Mouse (Mus musculus) cerebellum, postnatal 25 days (tissue): ENCODE data around the gene Dgcr8.

ENCODE experiments used
- DNase-seq, 2 experiments: peaks; one replicate each; pipeline ENCODE4 v3.0.0; 2021; ENCODE audit warnings: mixed read lengths in 2 of 2

Gene Dgcr8

DNA sequence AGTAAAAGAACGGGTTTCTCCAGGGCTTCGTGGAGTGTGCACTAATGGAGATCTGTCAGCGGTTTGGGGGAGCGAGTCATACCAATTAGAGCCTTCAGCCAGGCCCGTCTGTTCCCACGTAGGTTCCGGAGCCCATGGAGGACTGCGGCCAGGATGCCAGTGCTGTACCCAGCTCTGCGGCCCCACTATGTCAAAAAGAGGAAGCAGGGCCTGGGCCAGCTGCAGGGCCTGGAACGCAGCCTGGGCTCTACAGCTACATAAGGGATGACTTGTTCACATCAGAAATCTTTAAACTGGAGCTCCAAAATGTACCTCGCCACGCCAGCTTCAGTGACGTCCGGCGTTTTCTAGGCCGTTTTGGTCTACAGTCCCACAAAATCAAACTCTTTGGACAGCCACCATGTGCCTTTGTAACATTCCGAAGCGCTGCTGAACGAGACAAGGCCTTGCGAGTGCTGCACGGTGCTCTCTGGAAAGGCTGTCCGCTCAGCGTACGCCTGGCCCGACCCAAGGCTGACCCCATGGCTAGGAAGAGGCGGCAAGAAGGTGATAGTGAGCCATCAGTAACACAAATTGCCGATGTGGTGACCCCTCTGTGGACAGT, 39.6 kb downstream of the Dgcr8 start:
- DNase-seq, result peak; percentile 64 to 66

- peak; percentile 98 to 99 for DNase-seq
These were observed 40.3 kb downstream of the Dgcr8 start, which contains the start of the genes Trmt2a and Ranbp1 for GRCm38 (mm10) chr16:18248433-18249363. Gene Trmt2a, plus strand, starts transcription at chr16:18248679. Gene Ranbp1, minus strand, starts transcription at chr16:18248732.

- no peak for DNase-seq
These were observed 41.3 kb downstream of the Dgcr8 start for GRCm38 (mm10) chr16:18247521-18248399.

DNA sequence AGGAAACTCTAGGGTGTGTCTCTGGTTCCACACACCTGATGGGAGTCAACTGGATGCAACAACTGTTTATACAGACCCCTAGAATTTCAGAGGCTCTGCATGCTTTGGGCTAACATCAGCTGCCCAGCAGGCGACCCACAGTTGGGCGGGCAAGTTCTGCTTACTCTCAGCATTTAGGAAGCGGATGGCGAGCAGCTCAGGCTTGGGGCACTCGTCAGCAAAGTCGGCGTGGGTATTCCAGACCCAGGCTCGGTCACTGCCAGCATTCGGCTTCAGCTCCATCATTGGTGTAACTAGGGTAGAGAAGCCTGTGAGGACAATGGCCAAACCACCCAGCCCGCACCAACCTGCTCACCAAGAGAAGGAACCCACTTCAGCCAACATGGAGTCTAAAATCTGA, 47.5 kb downstream of the Dgcr8 start:
- DNase-seq, result no peak

DNA sequence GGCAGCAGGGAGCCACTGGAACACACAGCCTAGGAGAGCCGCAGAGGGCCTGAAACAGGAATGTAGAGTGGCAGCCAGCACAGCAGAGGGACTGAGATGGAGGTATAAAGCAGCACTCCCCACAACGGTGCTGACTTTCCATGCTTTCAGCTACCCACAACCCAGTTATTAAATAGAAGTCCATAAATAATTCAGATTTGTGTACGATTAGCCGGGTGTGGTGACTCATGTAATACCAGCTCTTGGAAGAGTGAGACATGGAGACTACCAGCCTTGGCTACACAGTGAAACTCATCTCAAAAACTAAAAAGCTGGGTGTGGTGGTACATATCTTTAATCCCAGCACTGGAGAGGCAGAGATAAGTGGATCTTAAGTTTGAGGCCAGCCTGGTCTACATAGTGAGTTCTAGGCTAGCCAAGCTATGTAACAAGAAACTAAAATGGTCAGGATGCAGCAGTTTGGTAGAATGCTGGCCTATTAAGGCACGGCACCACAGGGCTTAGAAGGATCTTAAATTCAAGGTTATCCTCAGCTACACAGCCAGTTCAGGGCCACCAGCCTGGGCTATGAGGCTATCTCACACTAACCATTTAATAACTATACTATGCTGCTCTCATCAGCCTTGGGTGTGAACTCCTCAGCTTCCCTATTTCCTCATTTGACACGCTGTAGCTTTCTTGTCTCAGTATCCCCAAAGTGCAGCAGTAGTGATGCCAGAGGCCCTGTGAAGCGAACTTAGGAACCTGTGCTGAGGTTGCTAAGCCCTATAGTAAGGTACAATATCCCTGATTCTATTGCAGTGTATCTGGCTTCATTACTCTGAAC, 52.2 kb downstream of the Dgcr8 start:
- DNase-seq, result no peak

GRCm38 (mm10) chr16:18235389-18236065, 53.5 kb downstream of the Dgcr8 start:
- peak; percentile 82 to 83 for DNase-seq

DNA sequence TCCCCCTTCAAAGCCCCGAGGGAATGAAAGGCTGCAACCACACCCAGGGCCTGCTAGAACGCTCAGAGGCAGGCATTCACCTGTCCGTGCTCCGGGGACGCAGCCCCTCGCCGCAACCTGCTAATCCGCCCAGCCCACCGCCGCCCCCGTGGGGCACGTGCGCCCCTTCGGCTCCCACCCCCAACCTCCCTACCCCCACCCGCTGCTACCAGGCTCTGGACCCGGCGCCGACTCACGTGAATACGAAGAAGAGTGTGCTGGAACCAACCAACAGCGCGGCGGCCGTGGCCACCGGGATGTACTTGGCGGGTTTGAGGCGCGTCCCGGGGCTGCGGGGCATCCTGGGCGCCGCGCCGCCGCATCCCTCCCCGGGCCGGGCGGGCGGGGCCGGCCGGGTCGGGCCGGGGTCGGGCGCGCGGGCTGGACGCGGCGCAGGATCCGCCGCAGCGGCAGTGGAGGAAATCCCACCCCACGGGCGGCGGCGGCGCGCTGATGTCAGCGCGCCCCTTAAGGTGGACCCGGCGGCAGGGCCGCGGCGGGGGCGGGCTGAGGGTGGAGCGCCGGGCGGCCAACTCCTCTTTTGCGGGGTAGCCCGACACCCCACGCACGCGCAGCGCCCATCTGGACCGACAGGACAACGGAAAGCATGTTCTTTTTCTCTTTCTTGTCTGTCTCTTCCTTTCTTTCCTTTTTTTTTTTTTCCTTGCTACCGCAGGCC, 54.2 kb downstream of the Dgcr8 start, which contains the start of gene Zdhhc8:
Zdhhc8 (minus strand) TSS at position 466 of the 718 bp plus-strand sequence.
- DNase-seq, result peak in 1 of 2 experiments; percentile 91

GRCm38 (mm10) chr16:18233919-18234670, 55.0 kb downstream of the Dgcr8 start:
- DNase-seq, result no peak

DNA sequence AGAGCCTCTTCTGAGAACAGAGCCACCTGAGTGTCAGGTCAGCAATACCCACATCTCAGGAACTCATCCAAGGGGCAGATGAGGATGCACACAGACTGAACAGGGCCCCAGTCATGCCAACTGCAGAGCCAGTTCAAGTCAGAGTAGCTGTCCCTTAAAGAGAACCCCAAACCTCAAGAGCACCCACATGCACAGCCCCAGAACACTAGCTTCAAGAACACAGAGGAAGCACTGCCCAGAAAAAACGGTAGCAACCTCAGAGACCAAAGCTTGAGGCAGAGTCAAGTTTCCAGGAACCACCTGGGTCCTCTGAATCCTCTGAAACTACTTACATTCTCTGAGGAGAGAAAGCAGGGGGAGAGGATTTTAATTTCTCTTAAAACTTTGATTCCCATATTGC, 55.6 kb downstream of the Dgcr8 start:
- DNase-seq, result no peak

GRCm38 (mm10) chr16:18231451-18231850, 57.6 kb downstream of the Dgcr8 start:
- DNase-seq, result peak; percentile 11 to 18

- DNase-seq, result peak in 1 of 2 experiments; percentile 6
These were observed 58.0 kb downstream of the Dgcr8 start for GRCm38 (mm10) chr16:18231047-18231446.

DNA sequence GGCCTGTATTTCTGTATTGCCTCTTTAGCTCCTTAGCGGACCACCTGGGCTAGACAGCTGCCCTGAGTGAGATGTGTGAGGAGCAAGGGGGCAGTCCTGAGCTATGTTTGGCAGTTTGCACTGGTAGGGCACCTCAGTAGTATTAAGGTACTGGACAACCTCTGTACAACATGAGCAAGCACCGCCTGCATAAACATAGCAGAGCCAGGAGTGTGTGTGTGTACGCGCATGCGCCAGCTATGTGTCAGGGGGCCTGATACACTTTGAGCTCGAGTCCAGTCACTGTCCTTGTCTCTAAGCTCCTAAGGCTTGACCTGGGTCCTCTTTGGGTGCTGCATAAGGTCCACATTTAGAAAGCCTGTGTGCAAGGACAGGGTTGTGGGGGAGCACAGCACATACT, 58.4 kb downstream of the Dgcr8 start:
- DNase-seq, result peak; percentile 25 to 36

GRCm38 (mm10) chr16:18229622-18230021, 59.4 kb downstream of the Dgcr8 start:
- peak; percentile 85 to 89 for DNase-seq

DNA sequence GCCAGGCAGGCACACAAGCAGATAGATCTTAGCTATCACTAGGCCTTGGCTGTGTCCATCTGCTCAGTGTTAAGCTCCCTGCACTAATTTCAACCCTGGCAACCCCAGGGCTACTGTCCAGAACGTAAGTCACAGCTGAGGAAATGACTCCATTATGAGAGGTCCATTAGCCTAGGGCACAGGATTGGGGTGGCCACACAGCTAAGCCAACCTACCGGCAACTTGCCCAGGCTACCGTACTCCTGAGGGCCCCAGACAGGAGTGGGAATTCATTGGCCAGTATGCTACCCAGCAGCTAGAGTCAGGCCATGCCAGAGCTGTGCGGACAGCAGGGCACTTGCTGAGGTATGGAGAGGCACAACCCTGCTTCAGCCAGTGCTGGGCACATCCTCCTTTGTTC, 60.2 kb downstream of the Dgcr8 start:
- DNase-seq, result peak; percentile 80 to 84

DNA sequence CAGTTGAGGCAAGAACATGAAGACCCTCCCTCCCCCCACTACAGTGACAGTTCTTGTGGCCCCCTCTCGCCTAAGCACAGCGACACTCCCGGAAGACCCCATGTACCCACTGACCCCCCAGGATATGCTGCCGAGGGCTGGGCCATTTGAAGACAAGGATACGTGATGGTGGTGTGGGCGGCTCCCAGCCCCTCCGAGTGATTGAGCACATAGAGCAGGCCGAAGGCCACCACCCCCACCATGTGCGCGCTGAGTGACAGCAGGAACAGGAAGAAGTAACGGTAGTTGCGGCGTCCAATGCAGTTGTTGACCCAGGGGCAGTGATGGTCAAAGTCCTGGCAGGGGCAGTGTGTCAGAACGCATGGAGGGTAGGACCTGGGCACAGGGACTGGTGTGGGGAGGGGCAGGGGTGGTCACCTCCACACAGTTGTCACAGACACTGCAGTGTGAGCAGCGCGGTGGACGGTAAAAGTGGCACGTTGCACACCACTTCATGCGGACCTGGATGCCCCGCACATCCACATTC, 61.1 kb downstream of the Dgcr8 start:
- DNase-seq, result no peak

DNA sequence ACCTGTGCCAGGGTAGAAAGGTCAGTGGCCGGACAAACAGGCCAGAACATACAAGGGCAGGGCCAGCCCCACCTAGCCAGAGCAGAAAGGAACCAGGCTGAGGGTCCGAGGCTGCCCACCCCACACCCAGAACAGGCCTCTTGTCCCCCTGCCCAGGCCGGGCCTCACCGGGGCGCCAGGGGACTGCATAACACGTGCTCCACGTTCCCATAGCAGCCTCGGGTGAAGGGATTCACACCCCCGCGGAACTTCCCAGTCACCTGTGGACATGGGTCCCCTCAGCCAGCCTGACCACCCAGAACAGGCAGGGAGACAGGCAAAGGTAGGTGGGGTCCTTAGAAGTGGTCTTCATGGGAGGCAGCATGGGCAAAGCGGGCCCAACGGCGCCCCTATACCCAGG, 61.9 kb downstream of the Dgcr8 start:
- DNase-seq, result no peak

DNA sequence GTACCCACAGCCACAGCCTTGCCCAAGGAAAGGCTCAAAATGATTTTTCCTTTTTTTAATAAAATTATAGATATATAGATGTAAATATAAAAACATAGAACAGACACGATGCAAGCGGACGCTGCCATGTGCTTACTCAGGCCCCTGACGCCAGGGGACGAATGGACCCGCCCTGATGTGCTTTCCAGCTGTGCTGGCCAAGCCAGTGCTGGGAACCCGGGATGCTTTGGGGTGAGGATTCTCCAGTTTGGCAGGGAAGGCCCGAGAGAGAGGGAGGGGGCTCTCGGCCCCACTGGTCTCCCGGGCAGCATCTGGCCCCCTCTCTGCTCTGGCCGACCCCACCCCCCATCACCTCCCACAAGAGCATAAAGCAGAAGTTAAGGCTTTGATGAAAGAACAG, 66.9 kb downstream of the Dgcr8 start:
- DNase-seq, result no peak

DNA sequence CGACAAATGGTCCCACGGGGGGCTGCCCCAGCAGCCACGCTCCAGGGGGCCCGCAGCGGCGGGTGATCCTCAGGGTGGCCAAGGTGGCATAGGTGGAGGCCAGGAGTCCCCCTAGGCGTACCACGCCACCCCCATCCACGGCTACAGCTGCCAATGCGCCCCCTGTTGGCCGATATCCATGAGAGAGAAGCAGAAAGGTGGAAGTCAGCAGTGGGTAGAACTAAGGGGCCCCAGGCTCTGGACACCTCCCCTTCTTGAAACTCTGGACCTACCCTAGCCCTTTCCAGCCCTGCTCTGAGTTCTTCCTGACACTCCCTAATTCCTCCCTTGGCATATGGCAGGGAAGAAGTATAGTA, 67.5 kb downstream of the Dgcr8 start:
- peak in 1 of 2 experiments; percentile 38 for DNase-seq

GRCm38 (mm10) chr16:18220856-18221542, 68.0 kb downstream of the Dgcr8 start:
- DNase-seq, result no peak
